Mouse (Mus musculus): ENCODE data around the gene Ubald2. TPM values are rescaled to one million over a fixed set of nuclear protein-coding genes. Genes with fewer than 3 reads are reported as not detected.

The Ubald2 gene
- polyA plus RNA-seq, 1 experiment from 2014 or later = 56.6 TPM

- Histone ChIP-seq H3K4me2 (replicated peaks; ENCODE audit: low read depth, low read length) (no peak overlapping the region), H3K9ac (replicated peaks; ENCODE audit: low read depth) (no peak overlapping the region), H3K4me3 (ENCODE audit: low read depth, low read length) (no peak overlapping the region), H3K27me3 (replicated peaks; ENCODE audit: insufficient read depth, low read length) (no peaks in the 10 kb centered on the region), H3K27ac (ENCODE audit: low read length) (no peak overlapping the region), H3K36me3 (ENCODE audit: insufficient read depth, low read length) (no peaks in the 10 kb centered on the region), H3K4me1 (ENCODE audit: insufficient read depth, low read depth, low read length) (peaks cover 12% of the 10 kb centered on the region; the same call in 1 of the 2 replicates), H3K9me3 (ENCODE audit: low read length) (no peaks in the 10 kb centered on the region)
- no peak for ATAC-seq
- TF ChIP-seq EP300 (IDR thresholded peaks at IDR 0.05) (no peak), CTCF (IDR thresholded peaks at IDR 0.05) (no peak)
- no peak for DNase-seq (ENCODE audit: low spot score)
- 45% methylated on average over 6 of the region's 6 CpGs for WGBS
Observed at GRCm38 (mm10) chr11:116432127-116432526, 1.8 kb upstream of the Ubald2 start.

- ATAC-seq = no peak
- peaks cover 14% of the 10 kb centered on the region; the same call in 1 of the 2 replicates for H3K4me1 ChIP-seq (ENCODE audit: insufficient read depth, low read depth, low read length)
- DNase-seq (ENCODE audit: low spot score) = no peak
Observed at GRCm38 (mm10) chr11:116432593-116433355, 1.1 kb upstream of the Ubald2 start.

GRCm38 (mm10) chr11:116434287-116434966, 533 bp downstream of the Ubald2 start:
- peak; percentile 23 for ATAC-seq

More at GRCm38 (mm10) chr11:116432593-116433355, 1.1 kb upstream of the Ubald2 start:
- Histone ChIP-seq H3K36me3 (ENCODE audit: insufficient read depth, low read length) (peaks cover 5% of the 10 kb centered on the region; the same call in 1 of the 2 replicates), H3K27ac (ENCODE audit: low read length) (peak overlapping the region; percentile 20; the same call in 1 of the 2 replicates), H3K4me2 (replicated peaks; ENCODE audit: low read depth, low read length) (0 out of 2 replicates have a peak overlapping the region, but pooled peaks have one; percentile 35), H3K9me3 (ENCODE audit: low read length) (no peaks in the 10 kb centered on the region), H3K4me3 (ENCODE audit: low read depth, low read length) (no peak overlapping the region), H3K9ac (replicated peaks; ENCODE audit: low read depth) (no peak overlapping the region), H3K27me3 (replicated peaks; ENCODE audit: insufficient read depth, low read length) (no peaks in the 10 kb centered on the region)
- WGBS = 53% methylated on average over 8 of the region's 8 CpGs
- TF ChIP-seq CTCF (IDR thresholded peaks at IDR 0.05) = no peak
- TF ChIP-seq EP300 (IDR thresholded peaks at IDR 0.05) = no peak

GRCm38 (mm10) chr11:116434967-116435752, 1.3 kb downstream of the Ubald2 start:
- peak overlapping the region; percentile 74 for H3K4me3 ChIP-seq (ENCODE audit: low read depth, low read length)
- peaks cover 11% of the 10 kb centered on the region; the same call in 1 of the 2 replicates for H3K4me1 ChIP-seq (ENCODE audit: insufficient read depth, low read depth, low read length)
- peaks cover 11% of the 10 kb centered on the region; the same call in 1 of the 2 replicates for H3K36me3 ChIP-seq (ENCODE audit: insufficient read depth, low read length)
- no peak for TF ChIP-seq CTCF (IDR thresholded peaks at IDR 0.05)
- TF ChIP-seq EP300 (IDR thresholded peaks at IDR 0.05) = no peak
- DNase-seq (ENCODE audit: low spot score) = peak; percentile 51
- no peak for ATAC-seq
- H3K9me3 ChIP-seq (ENCODE audit: low read length) = no peaks in the 10 kb centered on the region
- peak overlapping the region; percentile 97 for H3K27ac ChIP-seq (ENCODE audit: low read length)
- H3K4me2 ChIP-seq (replicated peaks; ENCODE audit: low read depth, low read length) = peak overlapping the region; percentile 75
- 40% methylated on average over 12 of the region's 12 CpGs for WGBS
- H3K9ac ChIP-seq (replicated peaks; ENCODE audit: low read depth) = peak overlapping the region; percentile 87
- no peaks in the 10 kb centered on the region for H3K27me3 ChIP-seq (replicated peaks; ENCODE audit: insufficient read depth, low read length)

More at GRCm38 (mm10) chr11:116434287-116434966, 533 bp downstream of the Ubald2 start:
- Histone ChIP-seq H3K36me3 (ENCODE audit: insufficient read depth, low read length) (peaks cover 11% of the 10 kb centered on the region; the same call in 1 of the 2 replicates), H3K9ac (replicated peaks; ENCODE audit: low read depth) (peak overlapping the region; percentile 87), H3K27ac (ENCODE audit: low read length) (peak overlapping the region; percentile 97), H3K27me3 (replicated peaks; ENCODE audit: insufficient read depth, low read length) (no peaks in the 10 kb centered on the region), H3K9me3 (ENCODE audit: low read length) (no peaks in the 10 kb centered on the region), H3K4me2 (replicated peaks; ENCODE audit: low read depth, low read length) (peak overlapping the region; percentile 75), H3K4me3 (ENCODE audit: low read depth, low read length) (peak overlapping the region; percentile 74), H3K4me1 (ENCODE audit: insufficient read depth, low read depth, low read length) (peaks cover 11% of the 10 kb centered on the region; the same call in 1 of the 2 replicates)
- DNase-seq (ENCODE audit: low spot score) = peak; percentile 87
- TF ChIP-seq CTCF (IDR thresholded peaks at IDR 0.05) (0 out of 2 replicates have a peak, but pooled peaks have one; percentile 4), EP300 (IDR thresholded peaks at IDR 0.05) (no peak)
- WGBS = 1% methylated on average over 27 of the region's 67 CpGs

- H3K4me1 ChIP-seq (ENCODE audit: insufficient read depth, low read depth, low read length) = peaks cover 11% of the 10 kb centered on the region; the same call in 1 of the 2 replicates
- 33% methylated on average over 5 of the region's 5 CpGs for WGBS
- peak overlapping the region; percentile 55 for H3K27ac ChIP-seq (ENCODE audit: low read length)
- no peak overlapping the region; the same call in 1 of the 2 replicates for H3K9ac ChIP-seq (replicated peaks; ENCODE audit: low read depth)
- no peaks in the 10 kb centered on the region for H3K9me3 ChIP-seq (ENCODE audit: low read length)
- H3K4me2 ChIP-seq (replicated peaks; ENCODE audit: low read depth, low read length) = peak overlapping the region; percentile 35
- ATAC-seq (no peak), DNase-seq (ENCODE audit: low spot score) (no peak)
- peaks cover 11% of the 10 kb centered on the region; the same call in 1 of the 2 replicates for H3K36me3 ChIP-seq (ENCODE audit: insufficient read depth, low read length)
- H3K4me3 ChIP-seq (ENCODE audit: low read depth, low read length) = 0 out of 2 replicates have a peak overlapping the region, but pooled peaks have one; percentile 4
- TF ChIP-seq CTCF (IDR thresholded peaks at IDR 0.05) = no peak
- no peak for TF ChIP-seq EP300 (IDR thresholded peaks at IDR 0.05)
- no peaks in the 10 kb centered on the region for H3K27me3 ChIP-seq (replicated peaks; ENCODE audit: insufficient read depth, low read length)
Observed at GRCm38 (mm10) chr11:116435992-116436724, 2.3 kb downstream of the Ubald2 start.
